Mouse (Mus musculus): Measurements from ENCODE around the gene Igfbp4. TPM values are rescaled to one million over a fixed set of nuclear protein-coding genes. Genes with fewer than 3 reads are reported as not detected.
A peak's percentile ranks its signal among the peaks of the same experiment; 100 is the strongest.

Gene Igfbp4
- polyA plus RNA-seq, 2 experiments = 942 to 1,086 TPM

DNA sequence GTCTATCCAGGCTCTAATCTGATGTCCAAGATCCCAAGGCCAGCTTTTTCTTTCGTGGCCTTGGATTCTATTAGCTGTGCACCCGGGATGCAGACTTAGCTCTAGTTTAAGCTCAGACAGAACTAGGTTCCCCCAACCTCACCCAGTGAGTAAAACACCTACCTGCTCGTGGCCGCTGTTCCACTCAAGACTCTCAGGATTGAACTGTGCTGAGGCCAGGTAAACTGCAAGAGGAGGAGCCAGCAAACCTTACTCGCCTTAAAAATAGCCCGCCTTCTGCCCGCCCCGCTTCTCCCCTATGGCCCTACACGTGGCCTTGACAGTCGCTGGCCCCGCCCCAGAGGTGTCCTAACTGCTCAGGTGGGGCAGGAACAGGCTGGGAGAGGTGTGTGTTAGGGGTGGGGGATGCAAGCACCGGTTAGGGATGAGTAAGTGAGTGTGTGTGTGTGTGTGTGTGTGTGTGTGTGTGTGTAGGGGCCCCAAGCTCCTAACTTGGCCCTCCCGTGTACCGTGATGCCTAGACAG lies 48.1 kb downstream of the Igfbp4 start, which contains the start of gene Tns4:
TSS of gene Tns4 (minus strand) at position 230 of the 525 bp plus-strand sequence.
- Histone ChIP-seq H3K27ac (replicated peaks; ENCODE audit: low read depth, low read length) (no peak within 1 kb of the TSS), H3K4me3 (replicated peaks; ENCODE audit: low read length) (no peak within 1 kb of the TSS), H3K36me3 (ENCODE audit: control insufficient read depth, insufficient read depth, low read length) (no peaks in the 10 kb centered on the region), H3K4me1 (ENCODE audit: control insufficient read depth, insufficient read depth, low read length) (no peaks in the 10 kb centered on the region), H3K27me3 (ENCODE audit: control insufficient read depth, insufficient read depth, low read length) (no peaks in the 10 kb centered on the region), H3K9ac (ENCODE audit: low read depth, low read length, severe bottlenecking) (0 out of 2 replicates have a peak within 1 kb of the TSS, but pooled peaks have one; percentile 9), H3K4me2 (replicated peaks; ENCODE audit: low read depth, low read length, severe bottlenecking) (no peak within 1 kb of the TSS), H3K9me3 (ENCODE audit: control insufficient read depth, low read length) (no peaks in the 10 kb centered on the region)
- DNase-seq (ENCODE audit: low spot score) = no peak
- no peak for TF ChIP-seq POLR2A (IDR thresholded peaks at IDR 0.05; ENCODE audit: borderline replicate concordance, extremely low read depth, insufficient read depth, insufficient read length)
- 58% methylated on average over 14 of the region's 14 CpGs for WGBS
- no peak for ATAC-seq (ENCODE audit: low FRiP score, low read depth)

DNA sequence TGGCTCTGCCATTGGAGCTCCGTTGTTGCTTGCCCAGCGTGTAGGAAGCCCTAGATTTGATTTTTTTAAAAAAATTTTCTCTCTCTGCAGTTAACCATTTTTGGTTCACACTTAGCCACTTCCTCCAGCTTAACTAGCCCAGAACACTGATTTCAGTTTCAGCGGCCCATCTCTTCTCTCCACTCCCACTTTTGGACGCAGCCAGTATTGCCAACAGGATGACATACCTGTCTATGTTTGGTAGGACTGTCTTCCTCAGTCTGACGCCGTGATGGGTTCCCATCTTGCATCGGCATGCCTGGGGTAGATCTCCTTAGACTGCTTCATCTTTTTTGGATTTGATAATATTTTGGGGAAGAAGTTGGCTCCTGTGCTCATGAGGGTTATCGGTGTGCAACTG lies 49.3 kb downstream of the Igfbp4 start:
- H3K9ac ChIP-seq (ENCODE audit: low read depth, low read length, severe bottlenecking) = no peak overlapping the region
- H3K27me3 ChIP-seq (ENCODE audit: control insufficient read depth, insufficient read depth, low read length) = no peaks in the 10 kb centered on the region
- DNase-seq (ENCODE audit: low spot score) = no peak
- no peak overlapping the region for H3K4me3 ChIP-seq (replicated peaks; ENCODE audit: low read length)
- H3K9me3 ChIP-seq (ENCODE audit: control insufficient read depth, low read length) = no peaks in the 10 kb centered on the region
- WGBS = 90% methylated on average over 8 of the region's 8 CpGs
- H3K4me1 ChIP-seq (ENCODE audit: control insufficient read depth, insufficient read depth, low read length) = 0 out of 2 replicates have a peak, but pooled peaks cover 5% of the 10 kb centered on the region
- H3K27ac ChIP-seq (replicated peaks; ENCODE audit: low read depth, low read length) = no peak overlapping the region
- no peak for ATAC-seq (ENCODE audit: low FRiP score, low read depth)
- TF ChIP-seq POLR2A (IDR thresholded peaks at IDR 0.05; ENCODE audit: borderline replicate concordance, extremely low read depth, insufficient read depth, insufficient read length) = no peak
- no peaks in the 10 kb centered on the region for H3K36me3 ChIP-seq (ENCODE audit: control insufficient read depth, insufficient read depth, low read length)
- no peak overlapping the region for H3K4me2 ChIP-seq (replicated peaks; ENCODE audit: low read depth, low read length, severe bottlenecking)

DNA sequence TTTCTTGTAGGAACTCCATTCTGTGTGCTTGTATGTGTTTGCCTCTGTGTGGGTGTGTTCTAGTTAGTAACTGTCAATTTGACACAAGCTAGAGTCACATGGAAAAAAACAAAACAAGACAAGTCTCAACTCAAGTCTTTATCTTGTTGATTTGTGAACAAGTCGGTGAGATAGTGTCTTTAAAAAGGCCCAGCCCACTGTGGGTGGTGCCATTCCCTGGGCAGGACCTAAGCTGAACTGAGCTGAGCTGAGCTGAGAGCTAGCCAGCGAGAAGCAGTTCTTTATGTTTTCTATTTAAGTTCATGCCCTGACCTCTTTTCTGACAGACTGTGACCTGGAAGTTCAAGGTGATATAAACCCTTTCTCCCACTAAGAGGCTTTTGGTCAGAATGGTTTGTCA lies 50.6 kb downstream of the Igfbp4 start:
- H3K36me3 ChIP-seq (ENCODE audit: control insufficient read depth, insufficient read depth, low read length) = no peaks in the 10 kb centered on the region
- no peak overlapping the region for H3K9ac ChIP-seq (ENCODE audit: low read depth, low read length, severe bottlenecking)
- no peaks in the 10 kb centered on the region for H3K9me3 ChIP-seq (ENCODE audit: control insufficient read depth, low read length)
- DNase-seq (ENCODE audit: low spot score) (no peak), ATAC-seq (ENCODE audit: low FRiP score, low read depth) (no peak)
- 70% methylated on average over 2 of the region's 2 CpGs for WGBS
- H3K4me3 ChIP-seq (replicated peaks; ENCODE audit: low read length) = no peak overlapping the region
- H3K4me2 ChIP-seq (replicated peaks; ENCODE audit: low read depth, low read length, severe bottlenecking) = no peak overlapping the region
- H3K27me3 ChIP-seq (ENCODE audit: control insufficient read depth, insufficient read depth, low read length) = no peaks in the 10 kb centered on the region
- peaks cover 9% of the 10 kb centered on the region; the same call in 1 of the 2 replicates for H3K4me1 ChIP-seq (ENCODE audit: control insufficient read depth, insufficient read depth, low read length)
- TF ChIP-seq POLR2A (IDR thresholded peaks at IDR 0.05; ENCODE audit: borderline replicate concordance, extremely low read depth, insufficient read depth, insufficient read length) = no peak
- no peak overlapping the region for H3K27ac ChIP-seq (replicated peaks; ENCODE audit: low read depth, low read length)

DNA sequence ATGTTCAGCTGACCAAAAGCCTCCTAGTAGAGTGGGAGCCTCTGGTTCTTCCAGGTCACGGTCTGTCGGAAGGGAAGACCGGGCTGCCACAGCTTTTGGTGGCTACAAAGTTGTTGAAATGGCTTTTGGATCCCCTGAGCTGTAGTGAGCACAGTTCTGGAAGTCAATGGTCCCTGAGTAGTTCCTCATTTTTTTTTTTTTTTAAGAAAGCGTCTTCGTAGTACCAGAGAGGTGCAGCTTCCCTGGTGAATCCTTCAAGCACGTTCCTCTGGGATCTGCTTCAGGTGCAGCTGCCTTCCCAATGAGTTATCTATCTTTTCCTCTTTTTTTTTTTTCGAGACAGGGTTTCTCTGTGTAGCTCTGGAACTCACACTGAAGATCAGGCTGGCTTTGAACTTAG lies 52.7 kb downstream of the Igfbp4 start:
- Histone ChIP-seq H3K27me3 (ENCODE audit: control insufficient read depth, insufficient read depth, low read length) (no peaks in the 10 kb centered on the region), H3K4me2 (replicated peaks; ENCODE audit: low read depth, low read length, severe bottlenecking) (no peak overlapping the region), H3K4me3 (replicated peaks; ENCODE audit: low read length) (no peak overlapping the region), H3K9ac (ENCODE audit: low read depth, low read length, severe bottlenecking) (no peak overlapping the region), H3K36me3 (ENCODE audit: control insufficient read depth, insufficient read depth, low read length) (no peaks in the 10 kb centered on the region), H3K9me3 (ENCODE audit: control insufficient read depth, low read length) (no peaks in the 10 kb centered on the region), H3K27ac (replicated peaks; ENCODE audit: low read depth, low read length) (no peak overlapping the region), H3K4me1 (ENCODE audit: control insufficient read depth, insufficient read depth, low read length) (peaks cover 18% of the 10 kb centered on the region)
- no peak for ATAC-seq (ENCODE audit: low FRiP score, low read depth)
- WGBS = 90% methylated on average over 7 of the region's 7 CpGs
- TF ChIP-seq POLR2A (IDR thresholded peaks at IDR 0.05; ENCODE audit: borderline replicate concordance, extremely low read depth, insufficient read depth, insufficient read length) = no peak
- DNase-seq (ENCODE audit: low spot score) = no peak

DNA sequence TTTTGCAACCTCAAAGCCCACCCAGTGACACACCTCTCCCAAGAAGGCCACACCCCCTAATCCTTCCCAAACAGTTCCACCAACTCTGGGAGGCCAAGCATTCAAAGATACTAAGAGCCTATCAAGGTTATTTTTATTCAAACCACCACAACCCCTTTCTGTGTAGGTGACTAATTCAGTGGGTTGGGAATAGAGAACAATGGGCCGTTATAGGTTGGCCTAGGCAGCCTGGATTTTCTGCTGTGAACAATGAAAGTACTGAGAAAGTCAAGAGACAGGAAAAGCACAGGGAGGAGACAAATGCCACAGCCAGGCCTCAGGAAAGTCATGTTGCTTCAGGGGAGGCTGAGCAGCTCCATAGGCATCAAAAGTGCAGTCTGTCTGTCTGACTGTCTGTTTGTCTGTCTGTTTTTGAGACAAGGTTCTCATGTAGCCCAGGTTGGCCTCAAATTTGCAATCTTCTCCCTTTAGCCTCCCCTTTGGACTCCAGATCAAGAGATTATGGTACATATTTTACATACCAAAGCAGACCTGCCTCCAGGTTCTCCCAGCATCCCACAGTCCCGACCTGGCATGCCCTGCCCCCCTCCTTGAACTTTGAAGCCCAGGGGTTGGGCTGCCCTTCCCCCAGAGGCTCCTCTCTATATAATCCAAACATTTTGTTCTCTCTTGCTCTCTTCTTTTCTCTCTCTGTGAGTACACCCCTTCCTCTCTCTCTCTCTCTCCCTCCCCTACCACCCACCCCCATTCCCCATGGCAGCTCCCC lies 54.0 kb downstream of the Igfbp4 start:
- 36% methylated on average over 2 of the region's 2 CpGs for WGBS
- no peak for DNase-seq (ENCODE audit: low spot score)
- ATAC-seq (ENCODE audit: low FRiP score, low read depth) = no peak
- Histone ChIP-seq H3K27me3 (ENCODE audit: control insufficient read depth, insufficient read depth, low read length) (no peaks in the 10 kb centered on the region), H3K4me3 (replicated peaks; ENCODE audit: low read length) (no peak overlapping the region), H3K27ac (replicated peaks; ENCODE audit: low read depth, low read length) (peak overlapping the region; percentile 23; the same call in 1 of the 2 replicates), H3K9me3 (ENCODE audit: control insufficient read depth, low read length) (no peaks in the 10 kb centered on the region), H3K4me1 (ENCODE audit: control insufficient read depth, insufficient read depth, low read length) (peaks cover 26% of the 10 kb centered on the region), H3K36me3 (ENCODE audit: control insufficient read depth, insufficient read depth, low read length) (no peaks in the 10 kb centered on the region), H3K9ac (ENCODE audit: low read depth, low read length, severe bottlenecking) (no peak overlapping the region), H3K4me2 (replicated peaks; ENCODE audit: low read depth, low read length, severe bottlenecking) (no peak overlapping the region)
- TF ChIP-seq POLR2A (IDR thresholded peaks at IDR 0.05; ENCODE audit: borderline replicate concordance, extremely low read depth, insufficient read depth, insufficient read length) = no peak
